Mouse (Mus musculus) heart, adult 11 months (tissue): ENCODE results near the gene Grap.
A peak's percentile ranks its signal among the peaks of the same experiment; 100 is the strongest.
"Not testable (repeated sequence)": the region's sequence is repeated elsewhere in the genome, so short reads cannot be mapped to it uniquely, and the experiment has no call there.

Experiments used
- DNase-seq: peaks from one replicate; pipeline ENCODE4 v3.0.0; 2022

Gene Grap

DNA sequence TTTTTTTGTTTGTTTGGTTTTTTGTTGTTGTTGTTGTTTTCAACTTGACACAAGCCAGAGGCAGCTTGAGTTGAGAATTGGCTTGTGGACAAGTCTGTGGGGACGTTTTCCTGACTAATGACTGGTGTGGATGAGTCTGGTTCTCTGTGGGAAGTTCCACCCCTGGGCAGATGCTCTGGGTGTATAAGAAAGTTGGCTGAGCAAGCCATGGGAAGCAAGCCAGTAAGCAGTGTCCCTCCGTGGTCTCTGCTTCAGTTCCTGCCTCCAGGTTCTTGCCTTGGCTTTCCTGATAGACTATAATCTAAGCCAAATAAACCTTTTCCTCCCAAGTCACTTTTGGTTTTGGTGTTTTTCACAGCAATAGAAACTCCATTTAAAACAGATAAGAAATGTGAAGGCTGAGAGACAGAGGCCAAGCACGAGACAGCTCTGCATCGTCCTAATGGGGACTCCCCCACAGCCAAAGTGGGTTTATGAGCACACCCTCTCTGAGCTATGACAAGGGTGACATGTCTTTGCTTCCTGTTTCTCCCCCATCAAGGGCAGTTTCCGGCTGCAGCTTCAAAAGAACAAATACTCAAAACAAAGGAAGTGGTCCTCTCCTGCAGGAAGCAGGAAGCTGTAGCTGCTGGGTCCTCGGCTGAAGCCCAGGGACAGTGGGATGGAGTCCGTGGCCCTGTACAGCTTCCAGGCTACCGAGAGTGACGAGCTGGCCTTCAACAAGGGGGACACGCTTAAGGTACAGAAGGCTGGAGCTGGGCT is at the start of gene Grap:
Grap (plus strand) TSS at position 580 of the 762 bp plus-strand sequence.
- peak; percentile 98 for DNase-seq

GRCm38 (mm10) chr11:61608072-61608471 is 45.0 kb upstream of the Grap start:
- DNase-seq, result peak; percentile 94

- peak; percentile 58 for DNase-seq
These were observed 41.9 kb upstream of the Grap start for GRCm38 (mm10) chr11:61611197-61611596.

DNA sequence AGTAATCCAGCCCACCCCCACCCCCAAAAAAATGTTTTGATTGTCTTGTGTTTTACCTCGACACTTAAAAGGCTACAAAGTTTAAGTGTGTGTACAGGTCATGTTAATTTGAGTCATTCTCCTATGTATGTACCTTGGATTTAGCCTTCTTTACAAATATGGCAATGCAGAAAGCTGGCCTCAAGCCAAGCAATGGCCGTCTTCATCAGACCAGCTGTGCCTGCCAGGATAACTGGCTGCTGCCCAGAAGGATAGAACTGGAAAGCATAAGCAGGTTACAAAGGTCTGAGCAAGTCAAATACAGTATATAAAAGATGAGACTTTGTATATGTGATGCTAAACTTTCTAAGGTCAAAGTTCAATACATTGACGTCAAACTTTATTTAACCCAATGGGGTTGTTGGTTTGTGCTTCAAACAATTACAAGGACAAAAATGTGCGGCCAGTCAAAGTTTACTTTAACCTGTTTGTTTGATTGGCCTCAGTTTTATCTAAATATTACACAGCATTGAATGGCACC is 40.9 kb upstream of the Grap start:
- peak; percentile 87 for DNase-seq

- DNase-seq, result peak; percentile 96
These were observed 38.7 kb upstream of the Grap start for GRCm38 (mm10) chr11:61614401-61614800.

GRCm38 (mm10) chr11:61615686-61616522 is 37.2 kb upstream of the Grap start:
- DNase-seq, result peak; percentile 96

DNA sequence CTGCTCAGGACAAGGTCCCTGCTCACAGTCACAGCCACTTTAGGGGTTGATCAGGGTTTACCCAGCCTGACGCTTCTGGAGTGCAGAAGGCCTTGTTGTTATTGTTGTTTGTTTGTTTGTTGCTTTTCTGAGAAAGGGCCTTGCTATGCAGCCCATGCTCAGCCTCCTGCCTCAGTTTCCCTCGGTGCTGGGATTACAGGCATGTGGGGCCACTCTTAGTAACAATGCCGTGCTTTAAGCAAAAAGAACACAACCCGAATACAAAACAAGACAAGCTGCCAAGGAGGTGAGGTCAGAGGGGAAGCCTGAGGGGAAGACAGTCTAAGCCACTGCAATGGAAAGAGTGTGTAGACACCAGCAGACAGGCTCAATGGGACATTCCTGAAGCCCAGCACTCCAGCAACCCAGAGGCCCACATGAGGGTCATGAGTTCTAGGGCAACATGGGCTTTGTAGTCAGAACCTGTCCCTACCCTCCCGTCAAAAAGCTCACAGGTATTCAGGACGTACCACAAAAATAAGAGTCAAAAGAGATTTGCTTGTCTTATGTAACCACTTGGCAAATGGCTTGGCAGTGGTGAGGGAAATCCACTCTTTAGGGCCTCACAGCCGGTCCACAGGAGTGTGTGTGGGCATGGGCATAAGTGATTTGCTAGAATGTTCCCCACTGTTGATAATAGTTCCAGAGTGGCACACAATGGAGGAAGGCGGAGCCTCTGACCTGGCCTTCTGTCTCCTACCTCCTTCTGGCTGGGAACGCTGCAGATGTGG is 36.4 kb upstream of the Grap start:
- peak; percentile 95 for DNase-seq

- peak; percentile 91 for DNase-seq
These were observed 35.6 kb upstream of the Grap start for GRCm38 (mm10) chr11:61617293-61617975.

DNA sequence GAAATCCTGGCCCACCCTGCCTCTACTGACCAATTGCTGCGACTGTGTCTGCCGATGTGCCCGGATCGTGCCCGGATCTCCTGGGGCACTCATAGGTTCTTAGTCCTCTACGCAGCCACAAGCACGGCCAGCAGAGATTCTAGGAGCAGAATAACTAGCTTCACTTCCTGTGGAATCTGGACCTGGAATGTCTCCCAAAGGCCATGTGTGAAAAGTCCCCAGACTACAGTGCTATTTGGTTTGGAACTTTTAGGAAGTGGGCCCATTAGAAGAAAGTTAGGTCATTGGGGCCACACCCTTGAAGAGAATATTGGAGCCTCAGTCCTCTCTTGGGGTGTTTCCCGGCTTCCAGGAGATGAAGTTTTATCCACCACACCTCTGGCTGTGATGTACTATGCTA is 34.9 kb upstream of the Grap start:
- peak; percentile 98 for DNase-seq

DNA sequence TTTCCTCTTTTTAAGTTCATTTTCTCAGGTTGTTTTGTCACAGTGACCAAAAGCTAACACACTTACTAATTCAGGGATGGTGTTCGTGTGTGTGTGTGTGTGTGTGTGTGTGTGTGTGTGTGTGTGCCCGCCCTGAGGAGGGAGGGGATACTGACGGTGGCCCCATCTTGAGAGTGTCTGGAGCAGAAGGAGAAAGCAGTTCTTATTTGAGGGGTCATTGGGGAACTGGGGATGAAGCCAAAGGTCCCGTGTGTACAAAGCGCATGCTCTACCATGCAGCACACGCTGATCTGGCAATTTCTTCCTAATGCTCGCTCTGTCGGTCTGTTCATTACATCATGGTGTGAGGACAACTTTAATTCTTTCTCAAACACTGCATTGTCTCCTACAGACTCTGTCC is 34.5 kb upstream of the Grap start:
- DNase-seq, result peak; percentile 91

DNA sequence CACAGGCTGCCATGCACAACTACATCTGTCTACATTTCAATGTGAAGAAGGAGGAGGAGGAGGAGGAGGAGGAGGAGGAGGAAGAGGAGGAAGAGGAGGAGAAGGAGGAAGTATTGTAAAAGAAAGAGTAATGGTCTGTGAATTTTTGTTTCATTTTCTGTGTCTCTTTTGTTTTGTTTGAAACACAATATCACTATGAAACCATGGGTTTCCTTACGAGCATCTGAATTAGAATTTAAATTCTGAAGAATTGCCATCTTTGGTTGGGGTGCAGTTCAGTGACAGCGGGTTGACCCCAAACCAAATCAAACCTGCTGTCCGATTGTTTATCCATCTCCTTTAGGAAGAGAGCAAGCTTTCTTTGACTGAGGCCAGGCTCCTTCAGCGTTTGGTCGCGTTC is 33.7 kb upstream of the Grap start:
- DNase-seq, result peak; percentile 69

- DNase-seq, result peak; percentile 98
These were observed 33.2 kb upstream of the Grap start for GRCm38 (mm10) chr11:61619791-61620241.

DNA sequence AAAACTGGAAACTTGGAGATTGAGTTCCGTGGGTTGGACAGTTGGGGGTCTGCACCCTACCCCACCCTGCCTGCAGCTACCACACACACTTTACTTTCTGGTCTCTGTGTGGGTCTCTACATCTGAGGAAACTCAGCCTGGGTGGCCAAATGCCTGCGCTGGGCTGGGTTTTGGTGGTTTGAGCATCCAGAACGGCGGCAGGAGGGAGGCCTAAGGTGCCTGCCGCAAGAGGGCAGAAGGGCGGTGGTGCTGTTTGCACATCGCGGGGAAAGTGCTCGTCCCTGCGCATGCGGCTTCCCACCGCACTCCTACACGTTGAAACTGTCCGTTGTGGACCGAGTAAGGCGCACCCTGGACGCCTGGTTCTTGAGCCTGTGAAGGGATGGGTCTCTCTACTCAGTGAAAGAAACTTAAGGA is 32.8 kb upstream of the Grap start:
- DNase-seq, result peak; percentile 99

DNA sequence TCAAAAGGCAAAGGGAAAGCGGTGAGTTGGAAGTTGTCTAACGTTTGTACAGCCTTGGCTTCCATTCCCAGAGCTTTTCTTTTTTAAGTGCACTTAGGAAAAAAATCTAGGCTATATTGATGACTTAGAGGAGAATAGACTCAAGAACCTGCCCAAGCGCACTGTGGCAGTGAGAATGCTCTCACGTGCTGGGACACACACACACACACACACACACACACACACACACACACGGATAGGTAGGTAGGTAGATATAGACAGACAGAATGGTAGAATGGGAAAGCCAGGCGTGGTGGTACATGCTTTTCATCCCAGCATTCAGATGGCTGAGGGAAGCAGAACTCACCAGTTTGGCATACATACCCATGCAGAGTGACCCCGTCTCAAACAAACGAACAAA is 32.3 kb upstream of the Grap start:
- DNase-seq, result no peak

DNA sequence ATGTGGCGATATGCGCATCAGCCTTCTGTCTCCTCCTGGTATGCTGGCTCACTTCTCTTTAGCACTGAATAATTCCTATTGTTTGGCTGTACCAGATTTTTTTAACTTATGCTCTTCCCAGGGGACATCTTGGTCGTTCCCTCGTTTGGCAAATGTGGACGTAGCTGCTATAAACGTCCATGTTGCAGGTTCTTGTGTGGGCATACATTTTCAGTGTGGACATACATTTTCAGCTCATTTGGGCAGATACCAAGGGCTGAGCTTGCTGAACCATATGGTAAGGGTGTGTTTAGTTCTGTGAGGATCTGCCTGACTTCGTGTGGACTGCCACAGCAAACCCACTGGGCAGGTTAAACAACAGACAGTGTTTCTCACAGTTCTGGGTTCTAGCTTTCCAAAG is 27.9 kb upstream of the Grap start:
- DNase-seq, result no peak

DNA sequence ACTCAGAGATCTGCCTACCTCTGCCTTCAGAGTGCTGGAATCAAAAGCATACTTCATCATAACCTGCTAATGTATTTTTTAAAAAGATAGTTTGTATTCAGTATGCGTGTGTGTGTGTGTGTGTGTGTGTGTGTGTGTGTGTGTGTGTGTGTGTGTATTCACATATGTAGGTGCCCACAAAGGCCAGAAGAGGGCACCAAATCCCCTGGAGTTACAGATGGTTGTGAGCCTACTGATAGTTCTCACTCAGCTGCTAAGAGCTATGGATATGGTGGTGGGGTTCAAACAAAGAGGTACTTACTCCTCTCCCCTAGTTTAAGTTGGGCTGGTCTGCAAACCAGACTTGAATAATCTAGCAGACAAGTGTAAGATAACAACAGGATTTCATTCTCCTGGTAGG is 26.6 kb upstream of the Grap start:
- no peak for DNase-seq

- no peak for DNase-seq
These were observed 23.4 kb upstream of the Grap start for GRCm38 (mm10) chr11:61629621-61630020.

DNA sequence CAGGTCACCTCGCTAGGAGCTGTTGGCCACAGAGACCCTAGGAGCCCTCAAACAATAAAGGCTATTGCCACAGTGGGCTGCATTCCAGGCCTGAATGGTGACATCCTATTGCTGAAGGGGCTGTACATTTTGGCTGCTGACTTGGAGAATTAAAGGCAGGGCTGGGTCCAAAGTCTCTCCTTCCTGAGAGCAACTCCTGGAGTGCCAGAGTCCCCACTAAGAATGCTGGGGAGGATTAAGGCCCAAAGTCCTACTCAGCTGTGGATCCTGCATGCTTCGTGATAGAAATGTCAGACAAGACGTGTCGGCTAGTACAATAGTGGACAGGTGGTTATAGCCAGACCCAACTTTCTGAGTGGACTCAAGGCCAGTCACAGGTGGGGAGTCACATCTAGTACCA is 16.8 kb upstream of the Grap start:
- DNase-seq, result not testable (repeated sequence)

- no peak for DNase-seq
These were observed 15.7 kb upstream of the Grap start for GRCm38 (mm10) chr11:61637413-61637812.

DNA sequence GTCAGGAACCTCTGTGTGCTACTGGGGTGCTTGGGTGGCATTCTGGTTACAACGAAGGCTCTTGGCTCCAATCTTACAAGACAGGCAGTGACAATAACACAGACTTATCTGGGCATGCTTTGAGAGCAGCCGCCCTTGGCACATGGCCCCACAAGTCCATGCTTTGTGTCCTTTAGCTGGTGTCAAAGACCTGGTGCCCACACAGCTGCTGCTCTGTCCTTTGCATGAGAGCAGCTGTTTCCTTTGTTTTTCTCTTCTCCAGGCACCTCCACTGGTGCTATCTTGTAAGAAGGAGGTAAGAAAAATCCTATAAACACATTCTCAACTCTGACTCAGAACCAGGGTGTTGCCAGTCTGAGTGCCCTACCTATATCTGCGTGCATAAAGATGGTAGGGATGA is 15.2 kb upstream of the Grap start:
- no peak for DNase-seq

GRCm38 (mm10) chr11:61638764-61639536 is 14.1 kb upstream of the Grap start:
- DNase-seq, result no peak
